Mouse (Mus musculus) central nervous system, embryonic 14 days (tissue): ENCODE measurements around the gene Lhfpl2. TPM values are rescaled to one million over a fixed set of nuclear protein-coding genes. Genes with fewer than 3 reads are reported as not detected.

Experiments
- polyA plus RNA-seq: library from polyadenylated mRNA; depleted of rRNA; stranded (reverse); fragments of >200 nt; gene quantifications from 2 replicates; pipeline ENCODE4 v1.2.3, GENCODE M21; 2012; rRNA removed

The Lhfpl2 gene
- 11.9 and 20.0 TPM in 2 replicates for polyA plus RNA-seq

DNA sequence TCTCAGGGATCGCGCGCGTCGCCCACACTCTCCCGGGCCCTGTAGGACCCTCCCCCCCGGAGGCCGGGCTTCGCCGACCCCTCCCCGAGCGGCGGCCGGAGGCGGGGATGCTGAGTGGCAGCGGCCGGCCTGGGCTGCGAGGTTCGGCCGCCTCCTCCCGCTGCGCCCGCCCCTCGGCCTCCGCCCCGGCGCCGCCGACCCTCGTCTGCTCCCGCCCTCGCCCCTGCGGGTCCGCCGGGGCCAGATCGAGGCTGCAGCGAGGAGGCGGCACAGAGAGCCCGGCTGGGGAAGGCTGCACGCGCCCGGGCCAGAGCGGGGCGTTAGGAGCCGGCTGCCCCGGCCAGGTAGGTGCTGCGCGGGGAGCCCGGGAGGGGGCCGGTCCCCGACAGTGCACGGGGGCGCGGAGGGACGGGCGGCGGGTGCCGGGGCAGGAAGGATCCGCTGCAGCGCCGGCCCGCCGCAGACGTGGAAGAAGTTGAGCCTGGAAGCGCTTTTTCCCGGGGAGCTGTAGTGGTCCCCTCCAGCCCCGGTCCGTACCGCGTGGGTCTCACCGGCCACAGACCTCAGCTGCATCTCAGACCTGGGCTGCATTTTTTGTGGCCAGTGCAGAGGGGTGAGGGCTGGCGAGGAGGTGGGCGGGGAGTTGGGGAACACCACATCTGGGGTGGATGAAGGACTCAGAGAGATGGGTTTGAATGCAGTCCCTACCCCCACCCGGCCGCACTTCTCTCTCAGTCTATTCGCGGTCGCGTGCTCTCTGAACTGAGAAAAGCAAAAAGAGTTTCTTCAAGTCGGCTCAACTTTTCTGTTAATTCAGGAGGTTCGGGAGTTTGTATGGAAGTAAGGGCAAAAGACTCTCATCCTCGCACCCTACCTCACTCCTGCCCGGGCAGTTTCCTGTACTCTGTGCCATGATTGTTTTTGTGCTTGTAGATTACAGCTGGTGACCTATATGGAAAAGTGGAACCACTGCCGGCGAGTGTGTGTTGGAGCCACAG is at the start of gene Lhfpl2:
Gene Lhfpl2, plus strand, starts transcription at position 234 of the 998 bp plus-strand sequence.

Other genes starting within 250 kb of the Lhfpl2 start
- gene Scamp1, start 228.1 kb downstream of the Lhfpl2 start, polyA plus RNA-seq = 58.9 and 61.7 TPM in 2 replicates